Mouse (Mus musculus) intestine, postnatal 0 days (tissue): Measurements from ENCODE around the gene Opa1. TPM values are rescaled to one million over a fixed set of nuclear protein-coding genes. Genes with fewer than 3 reads are reported as not detected.

Experiments used
- ATAC-seq: fragments of 200-750 bp; cut with Nextera tagmentation; 2 replicates; pipeline ENCODE4 v1.8.0; 2017; ENCODE audit warnings: mild to moderate bottlenecking, moderate TSS enrichment, moderate library complexity
- H3K27ac ChIP-seq: fragments of 300-500 bp; sonication (generic); 2 replicates; pipeline ENCODE4 v1.5.1; 2014; ENCODE audit warnings: mild to moderate bottlenecking, low read depth, low read length, moderate library complexity
- H3K27me3 ChIP-seq: fragments of 300-500 bp; sonication (generic); replicated peaks from 2 replicates; pipeline ENCODE4 v1.6.1; 2014; ENCODE audit warnings: low read length, mixed read lengths; ENCODE audit not compliant: control insufficient read depth, insufficient read depth
- H3K36me3 ChIP-seq: fragments of 300-500 bp; sonication (generic); 2 replicates; pipeline ENCODE4 v1.6.1; 2014; ENCODE audit warnings: mild to moderate bottlenecking, moderate library complexity; ENCODE audit not compliant: control insufficient read depth, insufficient read depth
- H3K4me1 ChIP-seq: fragments of 300-500 bp; sonication (generic); replicated peaks from 2 replicates; pipeline ENCODE4 v1.6.1; 2014; ENCODE audit warnings: antibody characterized with exemption, low read length, mixed read lengths; ENCODE audit not compliant: control insufficient read depth, insufficient read depth
- H3K4me2 ChIP-seq: fragments of 300-500 bp; sonication (generic); replicated peaks from 2 replicates; pipeline ENCODE4 v1.6.1; 2014; ENCODE audit warnings: low read depth, mild to moderate bottlenecking, moderate library complexity
- H3K4me3 ChIP-seq: fragments of 300-500 bp; sonication (generic); 2 replicates; pipeline ENCODE4 v1.5.1; 2014; ENCODE audit warnings: low read depth, low read length
- H3K9ac ChIP-seq: fragments of 300-500 bp; sonication (generic); 2 replicates; pipeline ENCODE4 v1.6.1; 2014; ENCODE audit warnings: mild to moderate bottlenecking, low read depth, low read length
- H3K9me3 ChIP-seq: fragments of 300-500 bp; sonication (generic); 2 replicates; pipeline ENCODE4 v1.6.1; 2016; ENCODE audit warnings: mixed run types; ENCODE audit not compliant: control insufficient read depth
- CTCF ChIP-seq: sonication (generic); IDR thresholded peaks from 2 replicates; pipeline ENCODE4 v1.5.1; 2016; ENCODE audit warnings: low read depth, mild to moderate bottlenecking, control low read depth, antibody characterized with exemption, moderate library complexity
- WGBS: fragments of 180-500 bp; shearing (Covaris S2); extraction: QIAGEN DNeasy Blood & Tissue Kit; methylation state at CpG from one replicate; pipeline ENCODE4 v1.1.7; 2014; 5-methylcytosine and 5-hydroxymethylcytosine counted together
- polyA plus RNA-seq: library from polyadenylated mRNA; unstranded; fragments of >200 nt; fragmentation: Nextera tagmentation; extraction: Ambion mirVana; gene quantifications from 2 replicates; pipeline ENCODE4 v1.2.1, GENCODE M21; 2015

Gene Opa1
- polyA plus RNA-seq, 1 experiment from 2014 or later, result 21.2 TPM

DNA sequence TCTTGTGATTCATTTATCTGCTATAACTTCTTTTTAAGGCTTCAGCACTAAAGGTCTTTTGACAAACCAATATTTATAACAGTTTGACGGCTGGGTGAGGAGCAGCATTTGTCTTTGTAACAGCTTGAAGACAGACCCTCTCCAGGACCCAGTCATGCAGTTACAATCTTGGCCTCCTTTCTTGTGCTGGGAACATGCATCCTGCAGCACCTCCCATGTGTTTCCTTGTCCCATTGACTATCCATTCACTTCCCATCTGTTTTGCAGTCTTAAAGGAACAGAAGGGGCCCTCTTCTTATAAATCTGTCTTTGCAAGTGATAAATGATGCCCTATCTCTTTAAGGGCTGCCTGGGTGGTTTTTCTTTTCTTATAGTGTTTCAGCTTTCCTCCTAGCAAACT lies 63.2 kb downstream of the Opa1 start:
- Histone ChIP-seq H3K27me3 (no peaks in the 10 kb centered on the region), H3K9me3 (no peaks in the 10 kb centered on the region), H3K9ac (no peak overlapping the region), H3K27ac (no peak overlapping the region), H3K36me3 (peaks cover 29% of the 10 kb centered on the region), H3K4me3 (no peak overlapping the region), H3K4me2 (no peak overlapping the region), H3K4me1 (no peaks in the 10 kb centered on the region)
- WGBS, result 55% methylated on average over 1 of the region's 1 CpGs
- ATAC-seq, result no peak
- no peak for TF ChIP-seq CTCF

DNA sequence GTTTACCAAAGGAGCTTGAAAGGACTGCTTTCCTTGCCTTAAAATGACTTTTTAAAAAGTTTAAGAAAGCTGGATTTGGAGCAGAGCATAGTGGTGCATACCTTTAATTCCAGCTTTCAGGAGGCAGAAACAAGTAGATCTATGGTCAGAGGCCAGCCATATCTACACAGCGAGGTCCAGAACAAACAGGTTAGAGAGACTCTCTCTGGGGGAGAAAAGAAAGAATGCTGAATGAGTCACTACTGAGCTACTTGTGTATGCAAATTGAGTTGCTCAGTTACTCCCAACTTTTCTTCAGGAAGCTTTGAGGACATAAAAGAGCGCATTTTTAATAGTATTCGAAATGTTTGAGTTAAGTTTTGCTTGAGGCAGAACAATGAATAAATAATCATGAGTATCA lies 65.7 kb downstream of the Opa1 start:
- Histone ChIP-seq H3K27ac (no peak overlapping the region), H3K4me3 (no peak overlapping the region), H3K27me3 (no peaks in the 10 kb centered on the region), H3K4me2 (no peak overlapping the region), H3K36me3 (peaks cover 21% of the 10 kb centered on the region), H3K4me1 (no peaks in the 10 kb centered on the region), H3K9ac (no peak overlapping the region), H3K9me3 (no peaks in the 10 kb centered on the region)
- ATAC-seq, result no peak
- 86% methylated on average over 3 of the region's 3 CpGs for WGBS
- no peak for TF ChIP-seq CTCF

DNA sequence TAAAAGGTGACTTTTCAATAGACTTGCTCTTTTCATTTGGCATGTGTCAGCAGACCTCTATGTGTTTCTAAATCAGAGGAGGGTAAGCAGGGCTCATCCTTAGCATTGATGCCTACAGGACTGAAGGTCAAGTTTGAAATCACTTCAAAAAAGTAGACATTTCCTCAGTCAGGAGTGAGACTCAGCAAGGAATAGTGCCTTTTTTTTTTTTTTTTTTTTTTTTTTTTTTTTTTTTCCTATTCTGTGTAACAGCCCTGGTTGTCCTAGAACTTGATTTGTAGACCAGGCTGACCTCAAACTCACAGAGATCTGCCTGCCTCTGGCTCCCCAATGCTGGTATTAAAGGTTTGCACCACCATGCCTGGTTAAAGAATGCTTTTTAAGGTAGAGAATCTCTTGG lies 67.1 kb downstream of the Opa1 start:
- Histone ChIP-seq H3K4me1 (no peaks in the 10 kb centered on the region), H3K27me3 (no peaks in the 10 kb centered on the region), H3K36me3 (peaks cover 19% of the 10 kb centered on the region), H3K9ac (no peak overlapping the region), H3K27ac (no peak overlapping the region), H3K4me3 (no peak overlapping the region), H3K4me2 (no peak overlapping the region), H3K9me3 (no peaks in the 10 kb centered on the region)
- no peak for TF ChIP-seq CTCF
- ATAC-seq, result no peak

DNA sequence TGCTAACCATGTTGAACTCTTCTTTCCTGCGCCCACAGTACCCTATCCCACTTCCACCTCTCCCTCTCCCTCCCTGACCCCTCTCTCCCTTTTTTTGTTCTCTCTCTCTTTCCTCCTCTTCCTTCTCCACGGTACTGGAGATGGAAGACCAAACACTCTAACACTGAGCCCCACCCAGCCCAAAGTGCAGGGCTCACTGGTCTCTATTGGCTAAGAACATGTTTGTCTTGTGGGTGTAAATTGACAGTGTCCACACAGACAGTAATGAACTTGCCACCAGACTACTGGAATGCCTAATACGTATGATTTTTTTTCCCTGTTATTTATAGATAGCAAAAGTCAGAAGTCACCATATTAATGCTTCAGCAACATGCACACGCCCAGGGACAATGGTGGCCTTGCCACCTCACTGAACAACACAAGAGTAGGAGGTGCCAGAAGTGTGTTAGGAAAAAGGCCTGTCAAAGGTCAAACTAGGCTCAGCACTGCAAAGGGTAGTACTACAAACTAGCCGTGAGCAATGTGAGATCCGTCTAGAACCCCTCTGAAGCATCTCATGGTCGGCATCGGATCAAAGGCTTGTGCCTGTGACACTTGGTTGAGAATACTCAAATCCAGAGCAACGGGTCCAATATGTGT lies 77.2 kb downstream of the Opa1 start:
- Histone ChIP-seq H3K9ac (no peak overlapping the region), H3K4me1 (no peaks in the 10 kb centered on the region), H3K36me3 (peaks cover 12% of the 10 kb centered on the region; the same call in 1 of the 2 replicates), H3K4me3 (no peak overlapping the region), H3K4me2 (peak overlapping the region; percentile 13; the same call in 1 of the 2 replicates), H3K9me3 (no peaks in the 10 kb centered on the region), H3K27ac (no peak overlapping the region; the same call in 1 of the 2 replicates), H3K27me3 (no peaks in the 10 kb centered on the region)
- WGBS, result 52% methylated on average over 9 of the region's 9 CpGs
- peak; percentile 90 for ATAC-seq
- TF ChIP-seq CTCF, result no peak

DNA sequence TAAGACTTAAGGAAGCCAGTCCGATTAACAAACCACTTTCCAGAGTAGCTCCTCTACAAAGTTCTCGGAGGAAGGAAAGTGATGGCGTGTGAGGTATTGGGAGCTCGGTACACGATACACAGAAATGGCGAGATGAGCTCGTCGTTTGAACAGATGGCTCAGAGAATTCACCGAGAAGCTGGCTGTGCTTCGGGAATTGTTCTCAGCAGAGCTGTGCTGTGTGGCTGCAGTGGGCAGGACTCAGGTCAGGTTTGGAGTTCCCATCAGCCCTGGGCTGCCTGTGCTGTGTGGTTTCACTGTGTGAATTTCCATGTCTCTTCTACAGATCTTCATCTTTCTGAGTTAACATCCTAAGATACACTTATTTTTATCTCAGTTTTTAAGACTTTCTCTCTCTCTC lies 77.8 kb downstream of the Opa1 start:
- no peak overlapping the region for H3K4me2 ChIP-seq
- H3K4me3 ChIP-seq, result no peak overlapping the region
- no peak overlapping the region for H3K9ac ChIP-seq
- H3K27me3 ChIP-seq, result no peaks in the 10 kb centered on the region
- H3K27ac ChIP-seq, result no peak overlapping the region
- H3K9me3 ChIP-seq, result no peaks in the 10 kb centered on the region
- WGBS, result 74% methylated on average over 10 of the region's 10 CpGs
- no peak for ATAC-seq
- peaks cover 9% of the 10 kb centered on the region; the same call in 1 of the 2 replicates for H3K36me3 ChIP-seq
- TF ChIP-seq CTCF, result no peak
- H3K4me1 ChIP-seq, result no peaks in the 10 kb centered on the region

DNA sequence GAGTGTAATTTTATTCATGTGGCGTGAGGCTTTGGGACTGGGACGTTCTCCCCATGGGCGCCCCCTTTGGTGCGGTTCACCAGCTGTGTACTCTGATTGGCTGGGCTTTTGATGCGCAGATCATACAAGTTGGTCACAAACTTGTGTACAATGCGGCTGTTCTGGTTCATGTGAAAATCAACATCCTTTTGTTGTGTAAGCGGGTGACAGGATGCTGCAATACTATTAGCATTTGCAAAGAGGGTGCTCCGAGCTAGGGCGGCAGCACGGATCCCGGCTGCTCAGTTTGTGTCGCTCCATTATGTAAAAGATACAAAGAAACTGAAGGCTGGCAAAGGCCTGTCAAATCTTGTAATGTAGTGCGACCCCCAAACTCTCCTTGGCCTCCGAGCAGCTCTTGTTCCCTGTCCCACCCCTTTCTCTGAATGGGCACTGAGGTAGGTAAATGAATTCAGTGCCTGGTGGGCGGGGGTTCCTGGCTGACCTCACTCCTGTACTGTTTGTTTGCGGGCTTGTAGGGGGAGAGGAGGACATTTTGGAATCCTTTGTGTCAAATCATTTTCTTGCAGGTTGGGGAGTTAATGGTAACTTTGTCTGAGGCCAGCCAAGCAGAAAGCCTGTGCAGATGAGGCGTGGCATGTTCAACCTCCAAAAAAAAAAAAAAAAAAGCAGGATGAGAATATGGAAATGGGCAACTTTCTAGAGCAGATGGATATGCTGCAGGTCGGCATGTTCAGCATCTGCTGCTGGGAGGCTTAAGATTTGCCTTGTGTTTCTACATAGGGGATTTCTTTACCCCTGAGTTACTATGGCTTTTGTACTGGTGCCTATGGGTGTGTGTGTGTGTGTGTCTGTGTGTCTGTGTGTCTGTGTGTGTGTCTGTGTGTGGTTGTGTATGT lies 78.8 kb downstream of the Opa1 start:
- no peak for ATAC-seq
- WGBS, result 35% methylated on average over 18 of the region's 18 CpGs
- H3K27me3 ChIP-seq, result no peaks in the 10 kb centered on the region
- H3K9me3 ChIP-seq, result no peaks in the 10 kb centered on the region
- H3K36me3 ChIP-seq, result peaks cover 2% of the 10 kb centered on the region; the same call in 1 of the 2 replicates
- H3K4me2 ChIP-seq, result peak overlapping the region; percentile 38
- H3K4me1 ChIP-seq, result no peaks in the 10 kb centered on the region
- H3K9ac ChIP-seq, result no peak overlapping the region
- no peak overlapping the region for H3K4me3 ChIP-seq
- no peak overlapping the region for H3K27ac ChIP-seq
- peak; percentile 22; the same call in 1 of the 2 replicates for TF ChIP-seq CTCF
